Mouse (Mus musculus) bone marrow macrophage, adult 2 months (primary cell): ENCODE results near the gene Cipc. TPM values are rescaled to one million over a fixed set of nuclear protein-coding genes. Genes with fewer than 3 reads are reported as not detected.
A peak's percentile ranks its signal among the peaks of the same experiment; 100 is the strongest.

Experiments used
- H3K27ac ChIP-seq: 2 replicates; pipeline ENCODE4 v1.5.1; 2012; ENCODE audit warnings: low read depth, low read length; ENCODE audit not compliant: insufficient read depth
- H3K4me1 ChIP-seq: 2 replicates; pipeline ENCODE4 v1.6.1; 2012; ENCODE audit warnings: low read length; ENCODE audit not compliant: control insufficient read depth, insufficient read depth
- H3K4me3 ChIP-seq: 2 replicates; pipeline ENCODE4 v1.5.1; 2012; ENCODE audit warnings: mild to moderate bottlenecking, low read length, moderate library complexity; ENCODE audit not compliant: insufficient read depth
- CTCF ChIP-seq: IDR thresholded peaks from 2 replicates; pipeline ENCODE4 v1.5.1; 2012; ENCODE audit warnings: low read depth, mild to moderate bottlenecking, low read length, moderate library complexity
- POLR2A ChIP-seq: IDR thresholded peaks from 2 replicates; pipeline ENCODE4 v1.6.1; 2012; ENCODE audit warnings: mild to moderate bottlenecking, low read depth, low read length, borderline replicate concordance
- polyA plus RNA-seq: library from polyadenylated mRNA; stranded (reverse); fragments of >200 nt; gene quantifications from 2 replicates; pipeline ENCODE4 v1.2.4, GENCODE M21; 2012; ENCODE audit not compliant: missing spikeins, insufficient read depth, insufficient read length

The Cipc gene
- polyA plus RNA-seq, 1 experiment: 23.0 TPM

- TF ChIP-seq CTCF (no peak), POLR2A (no peak)
- H3K4me3 ChIP-seq: no peak overlapping the region
Measured at GRCm38 (mm10) chr12:86960138-86960537, 13.3 kb downstream of the Cipc start.

GRCm38 (mm10) chr12:86960791-86961335 is 14.0 kb downstream of the Cipc start:
- peaks cover 7% of the 10 kb centered on the region for H3K4me1 ChIP-seq
- no peak overlapping the region for H3K27ac ChIP-seq
- H3K4me3 ChIP-seq: no peak overlapping the region
- TF ChIP-seq CTCF (no peak), POLR2A (no peak)

More at GRCm38 (mm10) chr12:86960138-86960537, 13.3 kb downstream of the Cipc start:
- Histone ChIP-seq H3K27ac (no peak overlapping the region), H3K4me1 (peaks cover 13% of the 10 kb centered on the region)

GRCm38 (mm10) chr12:86961589-86962344 is 14.9 kb downstream of the Cipc start:
- Histone ChIP-seq H3K27ac (no peak overlapping the region), H3K4me3 (no peak overlapping the region), H3K4me1 (no peaks in the 10 kb centered on the region)
- TF ChIP-seq CTCF: no peak
- no peak for TF ChIP-seq POLR2A

- H3K4me1 ChIP-seq: peaks cover 15% of the 10 kb centered on the region
- TF ChIP-seq CTCF: no peak
- TF ChIP-seq POLR2A: no peak
- H3K27ac ChIP-seq: no peak overlapping the region
- H3K4me3 ChIP-seq: no peak overlapping the region
Measured at GRCm38 (mm10) chr12:86964278-86965057, 17.6 kb downstream of the Cipc start.

- no peak overlapping the region for H3K4me3 ChIP-seq
- peaks cover 15% of the 10 kb centered on the region for H3K4me1 ChIP-seq
- TF ChIP-seq CTCF (no peak), POLR2A (no peak)
- H3K27ac ChIP-seq: no peak overlapping the region
Measured at GRCm38 (mm10) chr12:86965237-86965799, 18.5 kb downstream of the Cipc start.

- no peak for TF ChIP-seq POLR2A
- TF ChIP-seq CTCF: no peak
- Histone ChIP-seq H3K27ac (peak overlapping the region; percentile 44), H3K4me3 (no peak overlapping the region), H3K4me1 (peaks cover 22% of the 10 kb centered on the region)
Measured at GRCm38 (mm10) chr12:86968468-86969219, 21.8 kb downstream of the Cipc start.

GRCm38 (mm10) chr12:86969220-86969601 is 22.4 kb downstream of the Cipc start:
- Histone ChIP-seq H3K27ac (0 out of 2 replicates have a peak overlapping the region, but pooled peaks have one; percentile 44), H3K4me3 (no peak overlapping the region), H3K4me1 (peaks cover 28% of the 10 kb centered on the region)
- TF ChIP-seq POLR2A (no peak), CTCF (no peak)

- Histone ChIP-seq H3K27ac (no peak overlapping the region), H3K4me1 (peaks cover 33% of the 10 kb centered on the region), H3K4me3 (no peak overlapping the region)
- TF ChIP-seq CTCF: no peak
- TF ChIP-seq POLR2A: no peak
Measured at GRCm38 (mm10) chr12:86971089-86971488, 24.2 kb downstream of the Cipc start.

- TF ChIP-seq CTCF (no peak), POLR2A (no peak)
- H3K4me1 ChIP-seq: peaks cover 29% of the 10 kb centered on the region
- no peak overlapping the region for H3K27ac ChIP-seq
- H3K4me3 ChIP-seq: no peak overlapping the region
Measured at GRCm38 (mm10) chr12:86973216-86973615, 26.4 kb downstream of the Cipc start.
